Mouse (Mus musculus): ENCODE results near the gene Ppp1r16b. TPM values are rescaled to one million over a fixed set of nuclear protein-coding genes. Genes with fewer than 3 reads are reported as not detected.

Gene Ppp1r16b
- polyA plus RNA-seq, 1 experiment from 2014 or later = 4.6 TPM

GRCm38 (mm10) chr2:158689060-158689459 lies 23.9 kb downstream of the Ppp1r16b start:
- H3K9ac ChIP-seq (ENCODE audit: low read length) = no peak overlapping the region
- H3K27me3 ChIP-seq (ENCODE audit: control insufficient read depth, insufficient read depth, low read length) = no peaks in the 10 kb centered on the region
- no peaks in the 10 kb centered on the region for H3K36me3 ChIP-seq (ENCODE audit: control insufficient read depth, insufficient read depth, low read length)
- no peak overlapping the region for H3K4me3 ChIP-seq (ENCODE audit: low read depth, low read length)
- ATAC-seq (ENCODE audit: insufficient number of reproducible peaks, low FRiP score, low TSS enrichment, low read depth) = no peak
- H3K27ac ChIP-seq (replicated peaks; ENCODE audit: low read depth, low read length) = no peak overlapping the region
- peaks cover 6% of the 10 kb centered on the region; the same call in 1 of the 2 replicates for H3K4me1 ChIP-seq (ENCODE audit: control insufficient read depth, insufficient read depth, low read length)
- no peaks in the 10 kb centered on the region for H3K9me3 ChIP-seq (ENCODE audit: control insufficient read depth, low read length)
- WGBS = 87% methylated on average over 5 of the region's 5 CpGs
- no peak overlapping the region for H3K4me2 ChIP-seq (ENCODE audit: low read depth, severe bottlenecking)
- DNase-seq (ENCODE audit: low spot score) = no peak

- no peaks in the 10 kb centered on the region for H3K36me3 ChIP-seq (ENCODE audit: control insufficient read depth, insufficient read depth, low read length)
- whole genome bisulfite sequencing = 41% methylated on average over 7 of the region's 7 CpGs
- H3K9ac ChIP-seq (ENCODE audit: low read length) = no peak overlapping the region
- DNase-seq (ENCODE audit: low spot score) (no peak), ATAC-seq (ENCODE audit: insufficient number of reproducible peaks, low FRiP score, low TSS enrichment, low read depth) (no peak)
- H3K4me2 ChIP-seq (ENCODE audit: low read depth, severe bottlenecking) = no peak overlapping the region
- H3K9me3 ChIP-seq (ENCODE audit: control insufficient read depth, low read length) = no peaks in the 10 kb centered on the region
- H3K4me3 ChIP-seq (ENCODE audit: low read depth, low read length) = no peak overlapping the region
- H3K27me3 ChIP-seq (ENCODE audit: control insufficient read depth, insufficient read depth, low read length) = no peaks in the 10 kb centered on the region
- H3K4me1 ChIP-seq (ENCODE audit: control insufficient read depth, insufficient read depth, low read length) = peaks cover 6% of the 10 kb centered on the region; the same call in 1 of the 2 replicates
- H3K27ac ChIP-seq (replicated peaks; ENCODE audit: low read depth, low read length) = no peak overlapping the region
Measured at GRCm38 (mm10) chr2:158689640-158690039, 24.4 kb downstream of the Ppp1r16b start.

GRCm38 (mm10) chr2:158690116-158690515 lies 24.9 kb downstream of the Ppp1r16b start:
- H3K36me3 ChIP-seq (ENCODE audit: control insufficient read depth, insufficient read depth, low read length) = no peaks in the 10 kb centered on the region
- H3K9ac ChIP-seq (ENCODE audit: low read length) = no peak overlapping the region
- H3K4me1 ChIP-seq (ENCODE audit: control insufficient read depth, insufficient read depth, low read length) = peaks cover 6% of the 10 kb centered on the region; the same call in 1 of the 2 replicates
- DNase-seq (ENCODE audit: low spot score) (no peak), ATAC-seq (ENCODE audit: insufficient number of reproducible peaks, low FRiP score, low TSS enrichment, low read depth) (no peak)
- H3K4me3 ChIP-seq (ENCODE audit: low read depth, low read length) = no peak overlapping the region
- no peaks in the 10 kb centered on the region for H3K9me3 ChIP-seq (ENCODE audit: control insufficient read depth, low read length)
- H3K4me2 ChIP-seq (ENCODE audit: low read depth, severe bottlenecking) = no peak overlapping the region
- no peaks in the 10 kb centered on the region for H3K27me3 ChIP-seq (ENCODE audit: control insufficient read depth, insufficient read depth, low read length)
- 63% methylated on average over 8 of the region's 8 CpGs for WGBS
- H3K27ac ChIP-seq (replicated peaks; ENCODE audit: low read depth, low read length) = no peak overlapping the region

DNA sequence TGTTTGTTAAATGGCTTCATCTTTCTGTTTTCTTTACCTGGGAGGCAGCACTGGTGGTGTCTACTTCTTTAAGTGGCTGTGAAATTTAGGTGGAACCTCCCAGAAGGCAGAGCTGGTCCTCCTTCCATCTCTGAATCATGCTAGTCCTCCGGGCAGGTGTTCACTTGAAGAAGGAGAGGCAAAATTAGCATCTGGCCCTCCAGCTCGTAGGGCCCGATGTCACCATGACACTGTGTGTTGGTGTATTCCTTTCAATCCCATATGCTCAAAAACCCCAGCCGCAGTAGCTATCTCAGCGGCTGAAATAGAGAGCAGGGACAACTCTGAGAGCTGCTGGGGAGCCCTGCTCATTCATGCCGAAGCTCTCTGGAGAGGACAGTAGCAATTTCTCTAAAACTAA lies 27.0 kb downstream of the Ppp1r16b start:
- Histone ChIP-seq H3K4me1 (ENCODE audit: control insufficient read depth, insufficient read depth, low read length) (peaks cover 6% of the 10 kb centered on the region; the same call in 1 of the 2 replicates), H3K9me3 (ENCODE audit: control insufficient read depth, low read length) (no peaks in the 10 kb centered on the region), H3K27me3 (ENCODE audit: control insufficient read depth, insufficient read depth, low read length) (no peaks in the 10 kb centered on the region), H3K4me2 (ENCODE audit: low read depth, severe bottlenecking) (no peak overlapping the region), H3K4me3 (ENCODE audit: low read depth, low read length) (no peak overlapping the region), H3K36me3 (ENCODE audit: control insufficient read depth, insufficient read depth, low read length) (no peaks in the 10 kb centered on the region), H3K9ac (ENCODE audit: low read length) (no peak overlapping the region), H3K27ac (replicated peaks; ENCODE audit: low read depth, low read length) (no peak overlapping the region)
- ATAC-seq (ENCODE audit: insufficient number of reproducible peaks, low FRiP score, low TSS enrichment, low read depth) = no peak
- WGBS = 86% methylated on average over 6 of the region's 6 CpGs
- no peak for DNase-seq (ENCODE audit: low spot score)

- Histone ChIP-seq H3K4me1 (ENCODE audit: control insufficient read depth, insufficient read depth, low read length) (no peaks in the 10 kb centered on the region), H3K4me2 (ENCODE audit: low read depth, severe bottlenecking) (no peak overlapping the region), H3K27me3 (ENCODE audit: control insufficient read depth, insufficient read depth, low read length) (no peaks in the 10 kb centered on the region), H3K9ac (ENCODE audit: low read length) (no peak overlapping the region), H3K36me3 (ENCODE audit: control insufficient read depth, insufficient read depth, low read length) (no peaks in the 10 kb centered on the region), H3K4me3 (ENCODE audit: low read depth, low read length) (no peak overlapping the region), H3K9me3 (ENCODE audit: control insufficient read depth, low read length) (no peaks in the 10 kb centered on the region), H3K27ac (replicated peaks; ENCODE audit: low read depth, low read length) (no peak overlapping the region)
- no peak for ATAC-seq (ENCODE audit: insufficient number of reproducible peaks, low FRiP score, low TSS enrichment, low read depth)
- DNase-seq (ENCODE audit: low spot score) = no peak
- 85% methylated on average over 27 of the region's 27 CpGs for WGBS
Measured at GRCm38 (mm10) chr2:158695811-158696210, 30.6 kb downstream of the Ppp1r16b start.

DNA sequence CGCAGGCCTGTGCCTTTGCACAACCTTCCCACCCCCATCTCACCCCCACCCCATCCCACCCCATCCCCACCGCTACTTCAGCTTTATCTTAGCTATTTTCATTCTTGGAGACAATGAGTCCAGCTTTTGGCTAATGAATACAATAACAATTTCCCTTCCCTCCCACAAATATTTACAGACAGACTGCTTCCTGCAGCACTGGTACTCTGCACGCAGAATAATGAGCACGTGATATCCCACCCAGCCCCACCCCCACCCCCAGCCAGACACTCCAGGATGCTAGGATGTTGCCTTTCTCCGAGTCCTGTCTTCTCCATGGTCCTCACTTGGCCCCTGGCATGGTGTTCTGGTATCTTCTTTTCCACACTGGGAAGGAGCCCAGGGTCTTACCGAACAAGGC lies 31.3 kb downstream of the Ppp1r16b start:
- Histone ChIP-seq H3K27ac (replicated peaks; ENCODE audit: low read depth, low read length) (no peak overlapping the region), H3K4me3 (ENCODE audit: low read depth, low read length) (no peak overlapping the region), H3K4me1 (ENCODE audit: control insufficient read depth, insufficient read depth, low read length) (no peaks in the 10 kb centered on the region), H3K9me3 (ENCODE audit: control insufficient read depth, low read length) (no peaks in the 10 kb centered on the region), H3K9ac (ENCODE audit: low read length) (no peak overlapping the region), H3K27me3 (ENCODE audit: control insufficient read depth, insufficient read depth, low read length) (no peaks in the 10 kb centered on the region), H3K36me3 (ENCODE audit: control insufficient read depth, insufficient read depth, low read length) (no peaks in the 10 kb centered on the region), H3K4me2 (ENCODE audit: low read depth, severe bottlenecking) (no peak overlapping the region)
- DNase-seq (ENCODE audit: low spot score) (no peak), ATAC-seq (ENCODE audit: insufficient number of reproducible peaks, low FRiP score, low TSS enrichment, low read depth) (no peak)
- 92% methylated on average over 6 of the region's 6 CpGs for WGBS

DNA sequence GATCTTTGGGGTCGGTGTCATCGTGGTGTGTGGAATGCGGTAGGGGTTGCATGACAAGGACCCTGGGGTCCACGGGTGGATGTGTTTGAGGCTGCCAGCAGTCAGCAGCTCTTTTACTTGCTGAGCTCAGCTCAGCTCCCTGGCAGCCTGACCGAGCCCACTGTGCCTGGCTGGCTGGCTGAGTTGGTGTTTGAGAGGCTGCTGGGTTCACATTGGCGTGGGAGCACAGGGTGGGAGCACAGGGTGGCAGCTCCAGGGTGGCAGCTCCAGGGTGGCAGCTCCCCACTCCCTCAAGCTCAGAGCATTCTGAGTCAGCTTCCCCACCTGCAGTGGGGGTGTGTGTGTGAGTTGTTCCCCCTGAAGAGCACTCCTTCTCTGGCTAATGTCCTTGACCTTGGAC lies 34.7 kb downstream of the Ppp1r16b start:
- Histone ChIP-seq H3K9ac (ENCODE audit: low read length) (no peak overlapping the region), H3K36me3 (ENCODE audit: control insufficient read depth, insufficient read depth, low read length) (no peaks in the 10 kb centered on the region), H3K27me3 (ENCODE audit: control insufficient read depth, insufficient read depth, low read length) (no peaks in the 10 kb centered on the region), H3K27ac (replicated peaks; ENCODE audit: low read depth, low read length) (no peak overlapping the region), H3K9me3 (ENCODE audit: control insufficient read depth, low read length) (no peaks in the 10 kb centered on the region), H3K4me2 (ENCODE audit: low read depth, severe bottlenecking) (no peak overlapping the region), H3K4me1 (ENCODE audit: control insufficient read depth, insufficient read depth, low read length) (no peaks in the 10 kb centered on the region), H3K4me3 (ENCODE audit: low read depth, low read length) (no peak overlapping the region)
- DNase-seq (ENCODE audit: low spot score) = no peak
- no peak for ATAC-seq (ENCODE audit: insufficient number of reproducible peaks, low FRiP score, low TSS enrichment, low read depth)
- WGBS = 85% methylated on average over 6 of the region's 6 CpGs

GRCm38 (mm10) chr2:158700535-158701256 lies 35.5 kb downstream of the Ppp1r16b start:
- Histone ChIP-seq H3K9ac (ENCODE audit: low read length) (no peak overlapping the region), H3K27me3 (ENCODE audit: control insufficient read depth, insufficient read depth, low read length) (no peaks in the 10 kb centered on the region), H3K4me1 (ENCODE audit: control insufficient read depth, insufficient read depth, low read length) (no peaks in the 10 kb centered on the region), H3K9me3 (ENCODE audit: control insufficient read depth, low read length) (no peaks in the 10 kb centered on the region), H3K36me3 (ENCODE audit: control insufficient read depth, insufficient read depth, low read length) (no peaks in the 10 kb centered on the region), H3K27ac (replicated peaks; ENCODE audit: low read depth, low read length) (no peak overlapping the region), H3K4me3 (ENCODE audit: low read depth, low read length) (no peak overlapping the region), H3K4me2 (ENCODE audit: low read depth, severe bottlenecking) (no peak overlapping the region)
- DNase-seq (ENCODE audit: low spot score) (no peak), ATAC-seq (ENCODE audit: insufficient number of reproducible peaks, low FRiP score, low TSS enrichment, low read depth) (no peak)
- 79% methylated on average over 17 of the region's 17 CpGs for WGBS

GRCm38 (mm10) chr2:158701505-158701904 lies 36.3 kb downstream of the Ppp1r16b start:
- DNase-seq (ENCODE audit: low spot score) (no peak), ATAC-seq (ENCODE audit: insufficient number of reproducible peaks, low FRiP score, low TSS enrichment, low read depth) (no peak)
- no peak overlapping the region for H3K4me3 ChIP-seq (ENCODE audit: low read depth, low read length)
- 94% methylated on average over 9 of the region's 9 CpGs for WGBS
- H3K9me3 ChIP-seq (ENCODE audit: control insufficient read depth, low read length) = no peaks in the 10 kb centered on the region
- H3K27ac ChIP-seq (replicated peaks; ENCODE audit: low read depth, low read length) = no peak overlapping the region
- H3K4me1 ChIP-seq (ENCODE audit: control insufficient read depth, insufficient read depth, low read length) = no peaks in the 10 kb centered on the region
- H3K4me2 ChIP-seq (ENCODE audit: low read depth, severe bottlenecking) = no peak overlapping the region
- H3K9ac ChIP-seq (ENCODE audit: low read length) = no peak overlapping the region
- H3K36me3 ChIP-seq (ENCODE audit: control insufficient read depth, insufficient read depth, low read length) = no peaks in the 10 kb centered on the region
- no peaks in the 10 kb centered on the region for H3K27me3 ChIP-seq (ENCODE audit: control insufficient read depth, insufficient read depth, low read length)

Measured in limb, embryonic 11.5 days (tissue).